18 mouse cellular contexts compared by ENCODE assay signal in the genomic region with DNA sequence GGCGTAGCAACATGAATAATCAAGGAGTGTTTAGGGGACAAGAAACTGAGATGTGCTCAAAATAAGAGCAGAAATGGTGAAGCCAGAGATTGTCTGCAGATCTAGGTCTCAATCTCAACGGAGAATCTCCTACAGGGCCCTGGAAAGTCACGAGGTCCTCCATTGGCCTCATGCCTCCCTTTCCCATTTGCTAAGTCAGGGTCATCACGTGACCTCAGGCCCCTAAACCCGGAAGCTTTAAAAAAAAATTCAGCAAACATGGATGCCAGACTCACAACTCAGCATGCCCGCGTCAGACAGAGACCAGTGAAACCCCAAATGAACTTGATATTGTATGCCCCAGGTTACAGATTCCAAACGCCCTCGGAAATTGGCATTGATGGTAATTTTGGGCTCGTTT.
"Had no signal": no experiment of that assay in that cellular context is flagged by ENCODE, and none has a peak within 500 bp of the region (broad histone marks: within the 10 kb centered on the region; RNA-seq: fewer than 3 reads in every experiment).

No protein-coding gene starts in this region.

- DNase-seq: liver, postnatal 0 days; lung, adult 2 months; lung, postnatal 14 days; lung, postnatal 36 days; midbrain, embryonic 14.5 days; right cerebral cortex, postnatal 14 days; right cerebral cortex, postnatal 4 days; thymus, adult 18-20 months; thymus, postnatal 14 days; thymus, postnatal 36 days had no signal

- H3K4me3 ChIP-seq: liver, embryonic 15.5 days; lung, embryonic 15.5 days; megakaryocyte, embryonic 14.5 days; midbrain, embryonic 12.5 days; neural tube, embryonic 12.5 days; stomach, embryonic 15.5 days had no signal

- ATAC-seq: lung, postnatal 0 days had no signal

- H3K27ac ChIP-seq: liver, embryonic 15.5 days; lung, embryonic 15.5 days; macrophage; midbrain, embryonic 12.5 days; neural tube, embryonic 12.5 days had no signal

- H3K36me3 ChIP-seq: liver, embryonic 15.5 days; lung, embryonic 15.5 days; midbrain, embryonic 12.5 days; neural tube, embryonic 12.5 days; stomach, embryonic 15.5 days had no signal

- H3K4me2 ChIP-seq: liver, embryonic 15.5 days; lung, embryonic 15.5 days; midbrain, embryonic 12.5 days; neural tube, embryonic 12.5 days; stomach, embryonic 15.5 days had no signal

- H3K9me3 ChIP-seq: liver, embryonic 15.5 days; lung, embryonic 15.5 days; megakaryocyte, embryonic 14.5 days; midbrain, embryonic 12.5 days; neural tube, embryonic 12.5 days; stomach, embryonic 15.5 days had no signal

- H3K4me1 ChIP-seq: lung, embryonic 15.5 days; megakaryocyte, embryonic 14.5 days; midbrain, embryonic 12.5 days; neural tube, embryonic 12.5 days; stomach, embryonic 15.5 days had no signal

- H3K27me3 ChIP-seq: liver, embryonic 15.5 days; lung, embryonic 15.5 days; megakaryocyte, embryonic 14.5 days; midbrain, embryonic 12.5 days; neural tube, embryonic 12.5 days; stomach, embryonic 15.5 days had no signal

- H3K9ac ChIP-seq: liver, embryonic 15.5 days; liver, postnatal 0 days; lung, embryonic 15.5 days; midbrain, embryonic 12.5 days; neural tube, embryonic 12.5 days; stomach, embryonic 15.5 days had no signal
